Mouse (Mus musculus): Measurements from ENCODE around the gene Itm2a. TPM values are rescaled to one million over a fixed set of nuclear protein-coding genes. Genes with fewer than 3 reads are reported as not detected.

Itm2a gene
- polyA plus RNA-seq (2014; fragmentation: Nextera tagmentation; extraction: Ambion mirVana), result 148 and 186 TPM in 2 replicates

GRCm38 (mm10) chrX:107402915-107403912 is at the start of gene Itm2a:
Itm2a (minus strand) TSS chrX:107403376.
- 34% methylated on average over 30 of the region's 30 CpGs for WGBS

GRCm38 (mm10) chrX:107435887-107436286 is 32.7 kb upstream of the Itm2a start:
- peak; percentile 8 for DNase-seq (ENCODE audit: low spot score)
- WGBS, result 4% methylated on average over 2 of the region's 2 CpGs

More at GRCm38 (mm10) chrX:107402915-107403912, at the start of gene Itm2a:
- Histone ChIP-seq H3K4me1 (ENCODE audit: control insufficient read depth, insufficient read depth, low read length) (no peaks in the 10 kb centered on the region; the same call in 1 of the 2 replicates), H3K4me2 (ENCODE audit: low read length) (peak within 1 kb of the TSS; percentile 59), H3K4me3 (ENCODE audit: low read depth, low read length) (peak within 1 kb of the TSS; percentile 36), H3K9ac (ENCODE audit: low read length) (peak within 1 kb of the TSS; percentile 50), H3K9me3 (replicated peaks; ENCODE audit: control insufficient read depth, low read length) (no peaks in the 10 kb centered on the region), H3K27me3 (replicated peaks; ENCODE audit: control insufficient read depth, insufficient read depth, low read length) (no peaks in the 10 kb centered on the region), H3K27ac (ENCODE audit: low read depth, low read length) (no peak within 1 kb of the TSS), H3K36me3 (ENCODE audit: control insufficient read depth, insufficient read depth, low read length) (no peaks in the 10 kb centered on the region)
- ATAC-seq (peak; percentile 97), DNase-seq (ENCODE audit: low spot score) (peak; percentile 66)

GRCm38 (mm10) chrX:107421304-107421703 is 18.1 kb upstream of the Itm2a start:
- Histone ChIP-seq H3K4me2 (ENCODE audit: low read length) (no peak overlapping the region), H3K27ac (ENCODE audit: low read depth, low read length) (no peak overlapping the region), H3K4me3 (ENCODE audit: low read depth, low read length) (no peak overlapping the region), H3K27me3 (replicated peaks; ENCODE audit: control insufficient read depth, insufficient read depth, low read length) (no peaks in the 10 kb centered on the region), H3K9me3 (replicated peaks; ENCODE audit: control insufficient read depth, low read length) (no peaks in the 10 kb centered on the region), H3K9ac (ENCODE audit: low read length) (no peak overlapping the region), H3K36me3 (ENCODE audit: control insufficient read depth, insufficient read depth, low read length) (no peaks in the 10 kb centered on the region), H3K4me1 (ENCODE audit: control insufficient read depth, insufficient read depth, low read length) (no peaks in the 10 kb centered on the region)
- DNase-seq (ENCODE audit: low spot score), result no peak
- 88% methylated on average over 2 of the region's 2 CpGs for WGBS
- no peak for ATAC-seq

More at GRCm38 (mm10) chrX:107435887-107436286, 32.7 kb upstream of the Itm2a start:
- no peak for ATAC-seq
- no peak overlapping the region for H3K4me3 ChIP-seq (ENCODE audit: low read depth, low read length)
- no peaks in the 10 kb centered on the region for H3K36me3 ChIP-seq (ENCODE audit: control insufficient read depth, insufficient read depth, low read length)
- H3K27ac ChIP-seq (ENCODE audit: low read depth, low read length), result no peak overlapping the region
- no peak overlapping the region for H3K9ac ChIP-seq (ENCODE audit: low read length)
- no peak overlapping the region for H3K4me2 ChIP-seq (ENCODE audit: low read length)
- H3K4me1 ChIP-seq (ENCODE audit: control insufficient read depth, insufficient read depth, low read length), result no peaks in the 10 kb centered on the region
- H3K27me3 ChIP-seq (replicated peaks; ENCODE audit: control insufficient read depth, insufficient read depth, low read length), result no peaks in the 10 kb centered on the region
- H3K9me3 ChIP-seq (replicated peaks; ENCODE audit: control insufficient read depth, low read length), result no peaks in the 10 kb centered on the region

GRCm38 (mm10) chrX:107417345-107417744 is 14.2 kb upstream of the Itm2a start:
- Histone ChIP-seq H3K27me3 (replicated peaks; ENCODE audit: control insufficient read depth, insufficient read depth, low read length) (no peaks in the 10 kb centered on the region), H3K4me3 (ENCODE audit: low read depth, low read length) (no peak overlapping the region), H3K4me1 (ENCODE audit: control insufficient read depth, insufficient read depth, low read length) (no peaks in the 10 kb centered on the region), H3K36me3 (ENCODE audit: control insufficient read depth, insufficient read depth, low read length) (no peaks in the 10 kb centered on the region), H3K4me2 (ENCODE audit: low read length) (no peak overlapping the region), H3K9me3 (replicated peaks; ENCODE audit: control insufficient read depth, low read length) (no peaks in the 10 kb centered on the region), H3K9ac (ENCODE audit: low read length) (no peak overlapping the region), H3K27ac (ENCODE audit: low read depth, low read length) (no peak overlapping the region)
- DNase-seq (ENCODE audit: low spot score) (no peak), ATAC-seq (no peak)
- WGBS, result 39% methylated on average over 3 of the region's 3 CpGs

GRCm38 (mm10) chrX:107415999-107416398 is 12.8 kb upstream of the Itm2a start:
- no peak overlapping the region for H3K9ac ChIP-seq (ENCODE audit: low read length)
- H3K4me1 ChIP-seq (ENCODE audit: control insufficient read depth, insufficient read depth, low read length), result no peaks in the 10 kb centered on the region
- no peak for DNase-seq (ENCODE audit: low spot score)
- 78% methylated on average over 1 of the region's 1 CpGs for WGBS
- H3K27me3 ChIP-seq (replicated peaks; ENCODE audit: control insufficient read depth, insufficient read depth, low read length), result no peaks in the 10 kb centered on the region
- H3K4me2 ChIP-seq (ENCODE audit: low read length), result no peak overlapping the region
- H3K36me3 ChIP-seq (ENCODE audit: control insufficient read depth, insufficient read depth, low read length), result no peaks in the 10 kb centered on the region
- H3K27ac ChIP-seq (ENCODE audit: low read depth, low read length), result no peak overlapping the region
- no peak for ATAC-seq
- H3K4me3 ChIP-seq (ENCODE audit: low read depth, low read length), result no peak overlapping the region
- no peaks in the 10 kb centered on the region for H3K9me3 ChIP-seq (replicated peaks; ENCODE audit: control insufficient read depth, low read length)

GRCm38 (mm10) chrX:107402481-107402880 is 695 bp downstream of the Itm2a start:
- ATAC-seq, result peak; percentile 18
- no peaks in the 10 kb centered on the region for H3K27me3 ChIP-seq (replicated peaks; ENCODE audit: control insufficient read depth, insufficient read depth, low read length)
- DNase-seq (ENCODE audit: low spot score), result peak; percentile 11
- H3K9ac ChIP-seq (ENCODE audit: low read length), result peak overlapping the region; percentile 50; the same call in 1 of the 2 replicates
- H3K36me3 ChIP-seq (ENCODE audit: control insufficient read depth, insufficient read depth, low read length), result no peaks in the 10 kb centered on the region
- 36% methylated on average over 18 of the region's 18 CpGs for WGBS
- no peaks in the 10 kb centered on the region for H3K9me3 ChIP-seq (replicated peaks; ENCODE audit: control insufficient read depth, low read length)
- H3K4me3 ChIP-seq (ENCODE audit: low read depth, low read length), result peak overlapping the region; percentile 36
- H3K4me1 ChIP-seq (ENCODE audit: control insufficient read depth, insufficient read depth, low read length), result no peaks in the 10 kb centered on the region; the same call in 1 of the 2 replicates
- no peak overlapping the region for H3K27ac ChIP-seq (ENCODE audit: low read depth, low read length)
- H3K4me2 ChIP-seq (ENCODE audit: low read length), result peak overlapping the region; percentile 59

- ATAC-seq (no peak), DNase-seq (ENCODE audit: low spot score) (no peak)
- Histone ChIP-seq H3K27me3 (replicated peaks; ENCODE audit: control insufficient read depth, insufficient read depth, low read length) (no peaks in the 10 kb centered on the region), H3K4me3 (ENCODE audit: low read depth, low read length) (no peak overlapping the region), H3K9ac (ENCODE audit: low read length) (no peak overlapping the region), H3K9me3 (replicated peaks; ENCODE audit: control insufficient read depth, low read length) (no peaks in the 10 kb centered on the region), H3K36me3 (ENCODE audit: control insufficient read depth, insufficient read depth, low read length) (no peaks in the 10 kb centered on the region), H3K4me2 (ENCODE audit: low read length) (no peak overlapping the region), H3K27ac (ENCODE audit: low read depth, low read length) (no peak overlapping the region), H3K4me1 (ENCODE audit: control insufficient read depth, insufficient read depth, low read length) (no peaks in the 10 kb centered on the region; the same call in 1 of the 2 replicates)
- 85% methylated on average over 8 of the region's 8 CpGs for WGBS
Measured at GRCm38 (mm10) chrX:107399087-107399486, 4.1 kb downstream of the Itm2a start.

- ATAC-seq, result no peak
- WGBS, result 58% methylated on average over 3 of the region's 3 CpGs
Measured at GRCm38 (mm10) chrX:107393256-107393655, 9.9 kb downstream of the Itm2a start.

GRCm38 (mm10) chrX:107375329-107375728 is 27.8 kb downstream of the Itm2a start:
- H3K27me3 ChIP-seq (replicated peaks; ENCODE audit: control insufficient read depth, insufficient read depth, low read length), result no peaks in the 10 kb centered on the region
- no peak overlapping the region for H3K4me2 ChIP-seq (ENCODE audit: low read length)
- H3K27ac ChIP-seq (ENCODE audit: low read depth, low read length), result no peak overlapping the region
- ATAC-seq, result no peak
- 93% methylated on average over 1 of the region's 1 CpGs for WGBS
- no peaks in the 10 kb centered on the region for H3K4me1 ChIP-seq (ENCODE audit: control insufficient read depth, insufficient read depth, low read length)
- H3K4me3 ChIP-seq (ENCODE audit: low read depth, low read length), result no peak overlapping the region
- H3K36me3 ChIP-seq (ENCODE audit: control insufficient read depth, insufficient read depth, low read length), result no peaks in the 10 kb centered on the region
- H3K9ac ChIP-seq (ENCODE audit: low read length), result no peak overlapping the region
- DNase-seq (ENCODE audit: low spot score), result no peak
- no peaks in the 10 kb centered on the region for H3K9me3 ChIP-seq (replicated peaks; ENCODE audit: control insufficient read depth, low read length)

More at GRCm38 (mm10) chrX:107393256-107393655, 9.9 kb downstream of the Itm2a start:
- no peaks in the 10 kb centered on the region for H3K9me3 ChIP-seq (replicated peaks; ENCODE audit: control insufficient read depth, low read length)
- H3K4me1 ChIP-seq (ENCODE audit: control insufficient read depth, insufficient read depth, low read length), result no peaks in the 10 kb centered on the region
- no peak overlapping the region for H3K9ac ChIP-seq (ENCODE audit: low read length)
- no peak for DNase-seq (ENCODE audit: low spot score)
- no peaks in the 10 kb centered on the region for H3K36me3 ChIP-seq (ENCODE audit: control insufficient read depth, insufficient read depth, low read length)
- no peaks in the 10 kb centered on the region for H3K27me3 ChIP-seq (replicated peaks; ENCODE audit: control insufficient read depth, insufficient read depth, low read length)
- H3K4me2 ChIP-seq (ENCODE audit: low read length), result no peak overlapping the region
- H3K27ac ChIP-seq (ENCODE audit: low read depth, low read length), result no peak overlapping the region
- H3K4me3 ChIP-seq (ENCODE audit: low read depth, low read length), result no peak overlapping the region
